In the genomic region with DNA sequence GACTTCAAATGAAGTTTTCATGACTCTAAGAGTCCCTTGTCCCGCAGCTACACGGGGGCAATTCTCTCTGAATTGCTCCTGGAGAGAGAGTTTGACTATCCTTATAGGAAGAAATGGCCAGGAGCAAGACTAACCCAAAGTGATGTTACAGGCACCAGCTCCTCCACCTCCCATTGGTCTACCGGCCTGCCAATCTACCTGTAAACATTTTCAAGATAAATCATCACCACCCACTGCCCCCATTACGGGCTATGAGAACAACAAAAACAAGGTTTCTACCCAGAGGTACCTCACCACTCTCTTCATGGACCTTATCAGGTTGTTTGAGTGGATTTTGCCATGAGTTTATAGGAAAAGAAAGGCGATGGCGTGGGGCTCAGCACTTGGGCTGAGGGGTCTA, we compare ENCODE assay signal across 8 mouse cellular contexts. TPM values are rescaled to one million over a fixed set of nuclear protein-coding genes. Genes with fewer than 3 reads are reported as not detected.
DNase-seq lines count a peak whose midpoint lies in the region; ATAC-seq and TF ChIP-seq lines count a peak whose summit lies in the region.

No protein-coding gene starts in this region.

- intact Hi-C loops in gastrocnemius, adult 2 months (cut with DNase I): loop anchor here (5.0 kb wide), 1 partner anchor 290 kb away; no protein-coding TSS in a partner anchor

- ATAC-seq in forebrain, postnatal 0 days: no peak
- no peak for ATAC-seq in kidney, embryonic 14.5 days (ENCODE audit: low FRiP score, low TSS enrichment)
- ATAC-seq in midbrain, embryonic 15.5 days (replicated peaks): no peak

- no peaks in the 10 kb centered on the region for H3K36me3 ChIP-seq in forebrain, postnatal 0 days (ENCODE audit: insufficient read depth)
- no peaks in the 10 kb centered on the region for H3K36me3 ChIP-seq in kidney, embryonic 14.5 days (ENCODE audit: control insufficient read depth, insufficient read depth, low read length)
- H3K36me3 ChIP-seq in midbrain, embryonic 15.5 days (replicated peaks): no peaks in the 10 kb centered on the region

- H3K4me1 ChIP-seq in forebrain, postnatal 0 days (ENCODE audit: insufficient read depth): peaks cover 10% of the 10 kb centered on the region
- 0 out of 2 replicates have a peak, but pooled peaks cover 6% of the 10 kb centered on the region for H3K4me1 ChIP-seq in kidney, embryonic 14.5 days (ENCODE audit: control insufficient read depth, insufficient read depth, low read length)
- peaks cover 29% of the 10 kb centered on the region for H3K4me1 ChIP-seq in midbrain, embryonic 15.5 days

- peak overlapping the region; percentile 83 for H3K4me3 ChIP-seq in gastrocnemius, adult 2 months
- H3K4me3 ChIP-seq in forebrain, postnatal 0 days (ENCODE audit: low read depth, low read length): peak overlapping the region; percentile 53
- peak overlapping the region; percentile 56 for H3K4me3 ChIP-seq in kidney, embryonic 14.5 days (ENCODE audit: low read length)
- peak overlapping the region; percentile 48 for H3K4me3 ChIP-seq in midbrain, embryonic 15.5 days

- WGBS in forebrain, postnatal 0 days: 50% methylated on average over 6 of the region's 6 CpGs
- WGBS in kidney, embryonic 14.5 days: 30% methylated on average over 6 of the region's 6 CpGs
- 52% methylated on average over 6 of the region's 6 CpGs for WGBS in midbrain, embryonic 15.5 days

- no peak for DNase-seq in gastrocnemius, adult 2 months
- no peak for DNase-seq in gastrocnemius, postnatal 25 days
- no peak for DNase-seq in forebrain, postnatal 0 days
- no peak for DNase-seq in yolk sac, embryonic 10.5 days (ENCODE audit: low spot score)
- no peak for DNase-seq in cerebellum, postnatal 25 days
- no peak for DNase-seq in Muller cell, postnatal 12 days (ENCODE audit: inconsistent ontology term)

- peak overlapping the region; percentile 99 for H3K4me2 ChIP-seq in forebrain, postnatal 0 days (ENCODE audit: low read depth)
- H3K4me2 ChIP-seq in kidney, embryonic 14.5 days (replicated peaks; ENCODE audit: low read depth, low read length): peak overlapping the region; percentile 99
- H3K4me2 ChIP-seq in midbrain, embryonic 15.5 days: peak overlapping the region; percentile 99

- peak overlapping the region; percentile 51; the same call in 1 of the 2 replicates for H3K9ac ChIP-seq in forebrain, postnatal 0 days
- H3K9ac ChIP-seq in kidney, embryonic 14.5 days (ENCODE audit: low read depth, low read length): peak overlapping the region; percentile 59
- no peak overlapping the region for H3K9ac ChIP-seq in midbrain, embryonic 15.5 days

- H3K27ac ChIP-seq in gastrocnemius, adult 2 months: peak overlapping the region; percentile 88; the same call in 1 of the 2 replicates
- H3K27ac ChIP-seq in forebrain, postnatal 0 days (ENCODE audit: low read depth, low read length): no peak overlapping the region
- no peak overlapping the region for H3K27ac ChIP-seq in kidney, embryonic 14.5 days (ENCODE audit: low read depth, low read length)
- H3K27ac ChIP-seq in midbrain, embryonic 15.5 days: no peak overlapping the region

- no peak for TF ChIP-seq CTCF in gastrocnemius, adult 2 months (IDR thresholded peaks at IDR 0.05)
- TF ChIP-seq CTCF in forebrain, postnatal 0 days (IDR thresholded peaks at IDR 0.05; ENCODE audit: low read depth): no peak

- peaks cover 6% of the 10 kb centered on the region; the same call in 1 of the 2 replicates for H3K27me3 ChIP-seq in forebrain, postnatal 0 days (ENCODE audit: insufficient read depth, low read length)
- peaks cover 16% of the 10 kb centered on the region for H3K27me3 ChIP-seq in kidney, embryonic 14.5 days (ENCODE audit: control insufficient read depth, insufficient read depth, low read length)
- H3K27me3 ChIP-seq in midbrain, embryonic 15.5 days (replicated peaks): peaks cover 17% of the 10 kb centered on the region

- H3K9me3 ChIP-seq in forebrain, postnatal 0 days (ENCODE audit: low read length): no peaks in the 10 kb centered on the region
- no peaks in the 10 kb centered on the region for H3K9me3 ChIP-seq in kidney, embryonic 14.5 days (ENCODE audit: control insufficient read depth, low read length)
- H3K9me3 ChIP-seq in midbrain, embryonic 15.5 days: no peaks in the 10 kb centered on the region

RNA-seq across cellular contexts. Expression of a gene that starts 1.4 kb away (rescaled TPM):
- total RNA-seq in gastrocnemius, adult 2 months (2021): 10 to 100 TPM; 27.8 to 73.6 TPM
- 10 to 100 TPM; 22.1 to 32.5 TPM for total RNA-seq in gastrocnemius, postnatal 25 days (2021)
- 8.6 and 11.8 TPM in 2 replicates for total RNA-seq in forebrain, postnatal 0 days (2014; rRNA removed)
- 5.2 and 5.6 TPM in 2 replicates for polyA plus RNA-seq in forebrain, postnatal 0 days (2015; fragmentation: Nextera tagmentation; extraction: Ambion mirVana)
- polyA plus RNA-seq in kidney, embryonic 14.5 days (2014; fragmentation: Nextera tagmentation; extraction: Ambion mirVana): 13.5 and 14.5 TPM in 2 replicates
- 4.8 and 5.3 TPM in 2 replicates for polyA plus RNA-seq in midbrain, embryonic 15.5 days (2015; fragmentation: Nextera tagmentation; extraction: Ambion mirVana)
